Mouse (Mus musculus) CH12F3 (cell line): Measurements from ENCODE around the gene Ptpn7.
"Not testable (repeated sequence)": the region's sequence is repeated elsewhere in the genome, so short reads cannot be mapped to it uniquely, and the experiment has no call there.

Source experiments
- in situ Hi-C: fragments of 300-500 bp; cut with MboI; formaldehyde crosslinking; loops from 2 replicates; pipeline ENCODE4 v1.14.3; 2020; ENCODE audit warnings: low sequenced_read_pairs

The Ptpn7 gene

GRCm38 (mm10) chr1:135132473-135132872 lies at the start of gene Ptpn7:
Ptpn7 (plus strand) TSS chr1:135132700.
- in situ Hi-C loops: no loop called here

GRCm38 (mm10) chr1:135083465-135083864 lies 49.0 kb upstream of the Ptpn7 start:
- in situ Hi-C loops: no loop called here

GRCm38 (mm10) chr1:135085296-135085871 lies 47.1 kb upstream of the Ptpn7 start:
- in situ Hi-C loops: no loop called here

GRCm38 (mm10) chr1:135086015-135086414 lies 46.5 kb upstream of the Ptpn7 start:
- in situ Hi-C loops: no loop called here

DNA sequence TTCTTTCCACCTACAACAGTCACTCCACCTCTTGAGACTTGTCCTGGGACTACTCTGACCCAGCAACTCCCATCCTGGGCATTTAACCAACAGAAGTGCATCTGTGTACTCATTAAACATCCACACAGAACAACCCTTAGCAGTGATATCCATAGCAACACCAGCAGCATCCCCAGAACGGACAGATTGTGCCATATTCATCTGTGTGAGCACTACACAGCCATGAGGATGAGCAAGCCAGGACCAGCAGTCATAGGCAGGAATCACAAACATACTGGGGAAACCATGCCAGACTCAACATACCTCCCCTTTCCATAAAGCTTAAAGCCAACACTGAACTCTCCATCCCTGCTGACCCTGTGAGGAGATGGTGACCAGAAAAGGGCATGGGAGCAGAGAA lies 45.1 kb upstream of the Ptpn7 start:
- in situ Hi-C loops: no loop called here

GRCm38 (mm10) chr1:135089626-135090025 lies 42.9 kb upstream of the Ptpn7 start:
- in situ Hi-C loops: no loop called here

- in situ Hi-C loops: no loop called here
Measured at GRCm38 (mm10) chr1:135090914-135091313, 41.6 kb upstream of the Ptpn7 start.

- in situ Hi-C loops: no loop called here
Measured at GRCm38 (mm10) chr1:135094723-135095122, 37.8 kb upstream of the Ptpn7 start.

DNA sequence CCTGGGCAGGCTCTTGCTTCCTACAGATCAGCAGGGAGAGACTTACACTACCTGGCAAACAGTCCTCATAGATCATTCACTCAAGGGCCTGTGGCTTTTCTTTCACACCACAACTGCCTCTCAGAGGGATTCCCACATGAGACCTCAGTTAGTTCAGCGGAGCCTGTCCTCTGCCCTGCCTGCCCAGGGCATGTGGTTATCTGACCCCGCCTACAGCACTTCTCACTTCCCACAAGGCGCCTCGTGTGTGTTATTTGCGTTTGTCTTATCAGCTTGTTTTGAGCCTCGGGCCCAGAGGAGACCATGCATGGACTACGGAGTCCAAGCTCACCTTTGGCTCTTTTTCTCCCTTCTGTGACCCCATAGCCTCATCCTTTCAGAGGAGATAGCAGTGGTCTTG lies 37.3 kb upstream of the Ptpn7 start:
- in situ Hi-C loops: no loop called here

GRCm38 (mm10) chr1:135096312-135096711 lies 36.2 kb upstream of the Ptpn7 start:
- in situ Hi-C loops: no loop called here

GRCm38 (mm10) chr1:135097441-135097840 lies 35.1 kb upstream of the Ptpn7 start:
- in situ Hi-C loops: no loop called here

GRCm38 (mm10) chr1:135098441-135098840 lies 34.1 kb upstream of the Ptpn7 start:
- in situ Hi-C loops: no loop called here

- in situ Hi-C loops: loop anchor here (10.0 kb wide), 1 partner anchor 106 kb away; no protein-coding TSS in a partner anchor
Measured at GRCm38 (mm10) chr1:135100400-135100799, 32.1 kb upstream of the Ptpn7 start.

DNA sequence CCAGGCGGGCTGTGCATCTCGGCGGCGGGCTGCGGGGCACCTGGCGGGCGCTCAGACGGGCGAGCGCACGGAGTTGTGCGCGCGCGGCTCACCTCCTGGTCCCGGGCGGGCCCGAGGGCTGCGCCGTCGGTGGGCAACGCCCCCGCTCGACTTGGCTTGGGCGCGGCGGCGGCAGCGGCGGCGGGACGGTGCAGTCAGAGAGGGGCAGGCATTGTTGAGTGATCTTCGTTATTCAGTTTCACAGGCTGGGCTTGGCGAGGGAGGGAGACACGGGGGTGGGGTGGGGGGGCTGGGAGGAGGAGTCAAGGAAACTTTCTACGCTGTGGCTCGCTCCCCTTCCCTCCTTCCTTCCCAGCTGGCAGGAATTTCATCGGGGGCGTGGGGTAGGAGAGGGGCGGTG lies 27.4 kb upstream of the Ptpn7 start, which contains the start of gene Lgr6:
TSS of gene Lgr6 (minus strand) at position 153 of the 400 bp plus-strand sequence.
- in situ Hi-C loops: loop anchor here (10.0 kb wide), 1 partner anchor 110 kb away; no protein-coding TSS in a partner anchor

GRCm38 (mm10) chr1:135105951-135106350 lies 26.5 kb upstream of the Ptpn7 start:
- in situ Hi-C loops: loop anchor here (10.0 kb wide), 1 partner anchor 111 kb away; no protein-coding TSS in a partner anchor

GRCm38 (mm10) chr1:135108611-135109010 lies 23.9 kb upstream of the Ptpn7 start:
- in situ Hi-C loops: loop anchor here (10.0 kb wide), 1 partner anchor 114 kb away; no protein-coding TSS in a partner anchor

GRCm38 (mm10) chr1:135110075-135110474 lies 22.4 kb upstream of the Ptpn7 start:
- in situ Hi-C loops: no loop called here

GRCm38 (mm10) chr1:135111271-135111670 lies 21.2 kb upstream of the Ptpn7 start:
- in situ Hi-C loops: not testable (repeated sequence)

DNA sequence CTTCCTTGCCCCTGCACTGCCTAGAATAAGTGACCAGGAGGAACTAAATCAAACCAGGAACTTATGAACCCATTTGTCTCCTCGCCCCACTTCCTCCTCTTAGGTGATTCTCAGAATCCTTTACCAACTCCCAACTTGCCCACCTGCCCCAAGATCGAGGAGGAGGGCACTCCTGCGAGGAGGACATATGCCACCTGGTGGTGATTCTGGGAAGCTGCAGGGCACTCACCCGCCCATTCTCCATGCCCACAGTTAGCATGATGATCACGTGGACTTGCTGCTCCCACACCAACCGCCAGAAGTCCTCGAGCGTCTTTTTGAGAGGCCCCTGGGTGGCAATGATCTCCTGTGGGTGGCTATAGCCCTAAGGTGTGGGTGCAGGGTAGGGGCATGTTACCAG lies 19.8 kb upstream of the Ptpn7 start:
- in situ Hi-C loops: no loop called here

- in situ Hi-C loops: no loop called here
Measured at GRCm38 (mm10) chr1:135124573-135125363, 7.7 kb upstream of the Ptpn7 start.

DNA sequence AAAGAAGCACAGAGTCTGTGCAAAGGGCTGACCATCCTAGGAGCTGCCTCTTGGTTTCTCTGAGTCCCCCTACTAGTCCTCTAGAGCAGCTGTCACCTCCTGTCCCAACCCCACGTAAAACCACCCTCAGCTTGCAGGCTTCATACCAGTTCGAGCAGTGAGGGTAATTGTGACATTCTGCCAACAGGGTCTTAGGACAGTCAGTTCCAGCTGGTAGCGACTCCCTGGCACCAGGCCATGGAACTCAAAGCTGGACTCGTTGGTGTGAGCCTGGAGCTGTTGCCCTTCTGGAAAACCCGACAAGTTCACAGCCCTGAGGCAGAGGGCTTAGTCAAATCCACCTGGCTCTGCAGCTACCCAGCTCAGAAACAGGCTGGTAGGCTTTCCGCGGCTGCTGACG lies 6.5 kb upstream of the Ptpn7 start:
- in situ Hi-C loops: no loop called here

DNA sequence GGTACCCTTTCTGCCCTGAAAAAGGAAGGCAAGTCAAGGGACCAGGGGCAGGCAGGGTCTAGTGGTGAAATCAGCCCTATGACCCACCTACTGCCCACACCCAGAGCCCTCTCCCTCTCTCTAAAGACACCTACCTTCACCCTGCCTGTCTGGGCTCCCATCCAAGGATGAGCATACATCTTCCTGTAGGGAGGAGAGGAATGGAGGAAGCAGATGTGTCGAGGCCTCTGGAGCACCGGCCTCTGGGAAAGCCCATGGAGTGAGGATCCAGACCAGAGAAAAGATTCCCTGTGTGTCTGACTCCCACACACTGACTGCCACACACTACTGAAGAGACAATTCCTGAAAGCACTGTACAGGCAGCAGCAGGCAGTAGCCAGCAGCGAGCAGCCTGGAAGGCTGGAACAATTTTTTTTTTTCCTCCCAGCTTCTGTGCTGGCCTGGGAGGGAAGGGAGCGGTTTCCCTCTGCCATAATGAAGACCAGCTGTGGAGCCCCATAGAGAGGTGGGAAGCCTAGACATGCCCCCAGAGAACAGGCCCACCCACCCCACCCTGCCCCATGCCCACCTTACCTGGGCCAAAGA lies 6.0 kb upstream of the Ptpn7 start:
- in situ Hi-C loops: no loop called here
